Mouse (Mus musculus): ENCODE results near the gene Dyrk4.
A peak's percentile ranks its signal among the peaks of the same experiment; 100 is the strongest.

Gene Dyrk4

GRCm38 (mm10) chr6:126921111-126921881, at the start of gene Dyrk4:
TSS of gene Dyrk4 (minus strand) at chr6:126921839.
- DNase-seq (ENCODE audit: low read depth, low spot score): no peak

DNA sequence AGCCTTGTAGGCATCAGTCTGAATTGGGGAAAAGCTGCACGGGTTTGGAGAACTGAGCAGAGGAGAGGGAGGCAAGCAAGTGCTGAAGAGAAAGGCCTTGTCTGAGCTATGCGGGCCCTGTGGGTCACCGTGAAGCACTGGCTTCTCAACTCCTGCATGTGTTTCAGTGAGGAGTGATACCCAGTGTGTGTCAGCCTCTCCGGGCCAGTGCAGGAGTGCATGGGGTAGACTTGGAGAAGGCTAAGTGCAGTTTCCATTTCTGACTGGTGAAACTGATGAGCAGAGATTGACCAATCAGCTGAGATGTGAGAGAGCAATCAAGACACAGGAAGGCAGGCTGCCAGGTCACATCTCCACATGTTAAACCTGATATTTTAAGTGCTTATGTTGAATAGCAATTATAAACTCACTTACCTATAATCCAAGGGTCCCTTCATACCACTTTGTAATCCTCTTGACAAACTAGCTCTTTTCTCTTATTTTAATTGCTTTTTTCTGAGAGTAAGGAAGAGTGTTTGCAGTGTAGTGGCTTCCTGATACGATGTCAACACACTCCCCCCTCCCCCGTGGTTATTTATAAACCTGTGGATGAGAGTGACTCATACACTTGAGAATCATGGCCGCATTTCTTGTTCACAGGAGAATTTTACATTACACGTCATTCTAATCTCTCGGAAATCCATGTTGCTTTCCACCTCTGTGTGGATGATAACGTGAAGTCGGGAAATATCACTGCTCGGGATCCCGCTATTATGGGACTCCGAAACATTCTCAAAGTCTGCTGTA, 44.8 kb upstream of the Dyrk4 start:
- DNase-seq (ENCODE audit: low read depth, low spot score): no peak

- DNase-seq (ENCODE audit: low read depth, low spot score): no peak
Measured at GRCm38 (mm10) chr6:126963426-126963825, 41.8 kb upstream of the Dyrk4 start.

DNA sequence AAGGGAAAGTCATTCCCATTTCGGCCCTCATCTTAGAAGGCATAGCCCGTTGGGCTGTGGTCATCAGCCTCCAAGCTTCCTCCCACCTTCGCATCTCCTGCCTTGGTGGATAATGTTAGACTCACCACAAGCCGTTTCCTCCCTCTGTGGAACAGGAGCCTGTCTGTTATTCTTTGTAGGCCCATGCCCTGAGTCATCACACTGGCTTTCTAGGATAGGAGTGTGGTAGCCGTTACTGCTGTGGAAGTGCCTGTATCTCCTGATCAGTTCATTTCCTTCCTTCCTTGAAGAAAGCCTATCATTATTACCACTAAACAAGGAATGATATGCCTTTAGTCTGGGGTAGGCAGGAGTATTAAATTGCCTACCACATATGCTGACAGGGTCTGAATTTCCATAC, 41.1 kb upstream of the Dyrk4 start:
- no peak for DNase-seq (ENCODE audit: low read depth, low spot score)

DNA sequence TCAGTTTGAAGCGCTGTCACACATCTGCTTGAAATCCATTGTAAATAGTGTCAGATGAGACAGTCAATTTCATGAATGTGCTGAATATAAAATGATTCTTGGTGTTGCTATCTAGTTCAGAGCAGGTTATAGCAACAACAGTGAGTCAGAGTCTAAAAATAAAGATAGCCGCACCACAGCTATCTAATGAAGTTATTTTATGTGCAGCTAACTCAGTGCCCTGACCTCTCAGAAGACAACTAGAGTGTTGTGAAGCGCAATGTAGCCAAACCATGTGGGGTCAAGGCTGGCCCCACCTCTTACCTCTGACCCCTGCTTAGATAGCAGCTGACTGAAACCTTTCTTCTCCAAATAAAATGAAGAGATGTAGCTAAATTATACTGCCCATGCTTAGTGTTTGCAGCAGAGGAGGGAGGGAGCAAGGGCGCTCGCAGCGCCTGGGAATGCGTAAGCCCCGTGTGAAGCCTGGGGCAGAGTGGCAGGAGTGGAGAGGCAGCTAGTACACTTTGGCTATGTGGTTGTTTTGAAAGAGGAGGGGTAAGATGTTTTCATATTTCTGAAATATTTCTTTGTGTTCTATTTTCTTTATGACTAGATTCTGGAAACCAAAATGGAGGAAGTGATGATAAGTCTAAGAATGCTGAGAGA, 39.9 kb upstream of the Dyrk4 start:
- no peak for DNase-seq (ENCODE audit: low read depth, low spot score)

- DNase-seq (ENCODE audit: low read depth, low spot score): peak; percentile 88
Measured at GRCm38 (mm10) chr6:126955734-126956133, 34.1 kb upstream of the Dyrk4 start.

- DNase-seq (ENCODE audit: low read depth, low spot score): no peak
Measured at GRCm38 (mm10) chr6:126948336-126948735, 26.7 kb upstream of the Dyrk4 start.

DNA sequence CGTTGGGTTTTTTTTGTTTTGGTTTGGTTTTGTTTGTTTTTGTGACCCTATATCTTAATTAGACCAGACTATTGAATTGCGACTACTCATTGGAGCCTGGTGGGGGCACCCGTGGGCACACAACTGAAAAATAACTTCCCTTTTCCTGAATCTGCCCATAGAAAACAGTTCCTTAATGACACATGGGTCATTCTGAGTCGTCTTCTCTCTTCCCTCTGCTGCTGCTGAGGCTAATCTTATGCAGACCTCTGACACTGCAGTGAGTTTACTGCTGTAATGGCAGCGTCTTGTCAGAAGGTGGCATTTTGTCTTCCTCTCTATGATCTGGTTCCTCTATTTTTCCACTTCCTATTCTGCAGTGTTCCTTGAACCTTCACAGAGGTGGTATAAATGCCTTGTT, 18.8 kb upstream of the Dyrk4 start:
- DNase-seq (ENCODE audit: low read depth, low spot score): no peak

DNA sequence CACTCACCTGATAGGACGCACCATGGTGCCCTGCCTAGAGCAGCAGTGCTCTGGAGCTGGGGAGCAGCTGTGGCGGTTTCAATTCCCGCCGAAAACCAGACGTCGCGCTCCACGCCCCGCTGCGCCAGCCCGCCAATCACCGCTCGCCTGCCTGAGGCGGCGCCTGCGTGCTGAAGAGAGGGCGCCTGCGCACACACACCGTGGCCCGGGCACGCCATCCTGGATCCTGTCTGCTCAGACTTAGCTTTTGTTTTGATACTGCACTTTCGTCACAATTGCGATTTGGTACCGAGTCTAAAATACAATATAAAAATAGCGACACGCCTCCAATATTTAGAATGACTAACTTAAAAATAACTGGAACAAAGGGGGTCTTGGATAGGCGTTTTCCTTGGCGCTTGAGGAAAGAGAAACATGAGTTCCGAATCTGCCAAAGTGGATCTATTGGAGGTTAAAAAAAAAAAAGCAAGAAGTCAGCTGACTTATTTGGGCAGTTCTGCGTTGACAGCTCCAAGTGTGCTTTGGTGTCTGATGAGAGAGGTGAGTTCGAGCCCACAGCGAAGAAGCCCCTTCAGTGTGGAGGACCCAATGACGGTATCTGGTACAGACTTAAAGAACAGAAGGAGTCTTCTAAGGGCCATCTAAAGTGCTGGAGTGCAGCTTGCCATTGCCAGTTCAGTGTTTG, 18.0 kb upstream of the Dyrk4 start, which contains the start of the genes Rad51ap1 and D6Wsu163e:
Rad51ap1 (minus strand) TSS at position 101 of the 685 bp plus-strand sequence.
D6Wsu163e (plus strand) TSS at position 476 of the 685 bp plus-strand sequence.
- peak; percentile 95 for DNase-seq (ENCODE audit: low read depth, low spot score)

DNA sequence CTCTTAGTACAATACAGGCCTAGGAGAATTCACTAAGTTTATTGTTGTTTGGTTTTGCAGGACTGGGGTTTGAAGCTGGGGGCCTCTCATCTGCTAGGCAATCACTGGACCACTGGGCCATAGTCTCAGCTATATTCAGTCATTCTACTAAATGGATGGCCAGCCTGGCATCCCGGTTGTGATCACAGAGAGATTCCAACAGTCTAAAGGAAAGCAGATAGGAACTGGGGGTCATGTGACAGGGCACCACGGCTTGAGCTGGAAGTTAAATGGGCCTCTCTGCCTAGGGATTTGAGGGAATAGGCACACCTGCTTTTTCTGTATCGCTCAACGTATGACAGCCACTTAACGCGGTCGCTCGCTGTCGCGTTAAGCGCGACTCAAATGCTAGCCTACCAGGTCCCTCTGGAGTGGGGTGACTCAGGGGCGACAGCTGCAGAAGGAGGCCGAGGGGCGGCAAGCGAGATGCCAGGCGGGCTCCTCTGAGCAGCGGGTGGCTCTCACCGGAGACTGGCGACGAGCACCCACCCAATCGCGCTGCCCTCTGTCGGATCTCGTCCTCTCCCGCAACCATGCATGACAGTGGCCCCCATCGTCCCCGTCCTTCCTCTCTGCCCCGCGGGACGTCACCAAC, 17.3 kb upstream of the Dyrk4 start:
- no peak for DNase-seq (ENCODE audit: low read depth, low spot score)

DNA sequence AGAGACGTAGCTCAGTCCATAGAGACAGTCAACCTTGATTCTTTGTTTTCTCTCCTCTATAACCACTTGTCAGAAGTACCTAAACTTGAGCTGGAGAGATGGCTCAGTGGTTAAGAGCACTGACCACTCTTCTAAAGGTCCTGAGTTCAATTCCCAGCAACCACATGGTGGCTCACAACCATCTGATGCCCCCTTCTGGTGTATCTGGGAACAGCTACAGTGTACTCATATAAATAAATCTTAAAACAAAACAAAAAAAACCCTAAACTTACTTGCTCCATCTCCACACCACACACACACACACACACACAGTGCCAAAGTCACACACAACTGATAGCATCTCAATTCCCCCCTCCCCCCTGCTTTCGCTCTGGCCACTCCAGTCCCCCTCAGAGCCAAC, 16.4 kb upstream of the Dyrk4 start:
- no peak for DNase-seq (ENCODE audit: low read depth, low spot score)

DNA sequence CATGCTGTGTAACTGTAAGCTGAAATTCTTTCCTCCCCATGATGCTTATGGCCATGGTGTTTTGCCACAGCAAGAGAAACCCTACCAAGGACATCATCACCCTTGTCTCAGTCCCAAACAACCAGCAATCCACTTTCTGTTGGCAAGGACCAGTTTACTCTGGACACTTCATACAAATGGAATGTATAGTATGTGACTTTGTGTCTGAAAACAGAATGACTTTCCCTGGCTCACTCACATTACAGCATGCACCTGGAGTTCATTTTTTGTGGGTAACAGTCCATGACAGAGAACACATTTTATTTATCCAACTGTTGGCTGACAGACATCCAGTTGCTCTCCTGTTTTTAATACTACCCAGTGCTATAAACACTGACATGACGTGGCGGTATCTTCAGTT, 11.3 kb upstream of the Dyrk4 start:
- no peak for DNase-seq (ENCODE audit: low read depth, low spot score)

DNA sequence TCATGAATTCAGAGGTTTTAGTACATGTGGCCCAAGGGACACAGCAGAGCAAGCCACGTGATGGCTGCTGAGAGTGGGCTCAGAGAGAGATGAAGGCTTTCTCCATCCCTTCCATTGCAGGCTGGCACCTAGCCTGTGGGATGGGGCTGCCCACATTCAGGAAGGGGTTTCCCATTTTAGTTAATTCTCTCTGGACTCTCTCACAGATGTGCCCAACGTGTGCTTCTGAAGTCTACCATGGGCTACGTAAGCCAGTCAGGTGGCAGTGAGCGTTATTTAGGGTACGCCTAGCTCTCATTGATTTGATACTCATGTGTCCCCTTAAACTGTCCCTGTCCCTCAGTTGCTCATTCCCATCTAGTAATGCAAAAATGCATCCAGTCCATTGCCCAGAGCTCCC, 6.7 kb downstream of the Dyrk4 start:
- DNase-seq (ENCODE audit: low read depth, low spot score): no peak

GRCm38 (mm10) chr6:126910727-126911126, 10.9 kb downstream of the Dyrk4 start:
- DNase-seq (ENCODE audit: low read depth, low spot score): no peak

- no peak for DNase-seq (ENCODE audit: low read depth, low spot score)
Measured at GRCm38 (mm10) chr6:126907876-126908275, 13.8 kb downstream of the Dyrk4 start.

DNA sequence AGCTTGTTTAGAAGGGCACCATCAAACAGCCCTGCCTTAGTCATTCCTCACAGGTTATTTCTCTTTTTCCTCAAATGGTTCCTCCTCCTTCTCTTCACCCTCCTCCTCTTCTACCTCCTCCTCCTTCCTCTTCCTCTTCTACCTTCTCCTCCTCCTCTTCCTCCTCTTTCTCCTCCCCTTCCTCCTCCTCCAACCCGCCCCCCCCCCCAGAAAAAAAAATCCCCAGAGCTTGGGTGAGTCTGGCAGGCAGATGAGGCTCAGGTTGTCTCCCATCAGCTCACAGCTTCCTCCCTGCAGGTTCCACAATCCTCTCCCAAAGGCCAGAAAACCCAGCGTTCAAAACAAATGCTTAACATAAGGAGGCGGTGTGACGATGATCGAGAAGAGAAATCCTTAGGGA, 14.3 kb downstream of the Dyrk4 start:
- no peak for DNase-seq (ENCODE audit: low read depth, low spot score)

DNA sequence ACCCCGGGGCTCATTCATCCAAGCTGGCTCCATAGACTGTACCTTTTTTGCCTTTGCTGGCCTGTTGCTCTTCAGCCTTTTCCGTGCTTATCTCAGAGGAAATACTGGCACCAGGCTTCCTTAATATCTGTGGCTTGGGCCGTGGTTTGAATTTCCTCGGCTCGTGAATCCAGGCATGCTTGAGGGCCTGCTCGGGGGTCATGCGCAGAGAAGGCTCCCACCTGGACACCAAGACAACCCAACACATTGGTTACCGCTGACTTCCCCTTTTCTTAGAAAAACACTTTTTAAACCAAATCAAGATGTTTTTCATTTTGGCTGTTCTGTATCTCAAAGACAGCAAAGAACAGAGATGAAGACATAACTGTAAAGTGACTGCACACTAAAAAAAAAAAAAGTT, 44.5 kb downstream of the Dyrk4 start:
- no peak for DNase-seq (ENCODE audit: low read depth, low spot score)

DNA sequence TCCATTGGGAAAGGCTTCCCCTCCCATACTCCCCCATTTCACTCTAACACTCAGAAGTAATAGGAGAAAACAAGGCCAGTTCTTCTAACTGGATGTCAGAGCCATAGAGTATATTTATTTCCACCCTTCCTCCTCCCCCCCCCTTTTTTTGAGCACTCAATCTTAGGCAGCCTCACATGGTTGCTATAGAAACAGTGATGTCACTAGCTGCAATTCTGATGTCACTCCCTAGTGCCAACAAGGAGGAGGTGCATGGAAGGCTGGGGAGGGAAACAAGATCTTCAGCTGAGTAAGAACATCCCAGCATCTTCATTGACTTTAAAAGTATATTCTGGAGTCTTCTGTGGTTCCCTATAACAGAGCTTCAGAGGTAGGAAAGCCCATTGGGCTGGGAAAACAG, 68.8 kb downstream of the Dyrk4 start, which contains the start of gene Akap3:
Akap3 (plus strand) TSS at position 218 of the 400 bp plus-strand sequence.
- no peak for DNase-seq (ENCODE audit: low read depth, low spot score)

GRCm38 (mm10) chr6:126848712-126849704, 72.6 kb downstream of the Dyrk4 start, which contains the start of gene Ndufa9:
TSS of gene Ndufa9 (minus strand) at chr6:126849136.
- peak; percentile 94 for DNase-seq (ENCODE audit: low read depth, low spot score)

- no peak for DNase-seq (ENCODE audit: low read depth, low spot score)
Measured at GRCm38 (mm10) chr6:126836628-126837027, 85.0 kb downstream of the Dyrk4 start.

All from forelimb bud, embryonic 11.5 days (tissue).